Mouse (Mus musculus): ENCODE data around the gene Ipcef1. TPM values are rescaled to one million over a fixed set of nuclear protein-coding genes. Genes with fewer than 3 reads are reported as not detected.

Ipcef1 gene
- polyA plus RNA-seq, 1 experiment from 2014 or later, result 0.11 TPM

GRCm38 (mm10) chr10:7057546-7057945, 5.3 kb upstream of the Ipcef1 start:
- peaks cover 2% of the 10 kb centered on the region; the same call in 1 of the 2 replicates for H3K4me1 ChIP-seq (ENCODE audit: insufficient read depth)
- DNase-seq (no peak), ATAC-seq (ENCODE audit: insufficient read depth) (no peak)
- no peak overlapping the region for H3K4me2 ChIP-seq
- no peak overlapping the region for H3K4me3 ChIP-seq (ENCODE audit: low read depth, low read length)
- no peak for TF ChIP-seq CTCF (IDR thresholded peaks at IDR 0.05; ENCODE audit: low read depth)
- H3K9ac ChIP-seq, result no peak overlapping the region
- no peaks in the 10 kb centered on the region for H3K27me3 ChIP-seq (ENCODE audit: insufficient read depth, low read length)
- WGBS, result 83% methylated on average over 1 of the region's 1 CpGs
- no peak overlapping the region for H3K27ac ChIP-seq (ENCODE audit: low read depth)
- no peaks in the 10 kb centered on the region for H3K9me3 ChIP-seq (ENCODE audit: low read depth, low read length)
- H3K36me3 ChIP-seq (ENCODE audit: insufficient read depth), result no peaks in the 10 kb centered on the region

- no peak overlapping the region for H3K4me2 ChIP-seq
- no peaks in the 10 kb centered on the region for H3K27me3 ChIP-seq (ENCODE audit: insufficient read depth, low read length)
- no peak overlapping the region for H3K9ac ChIP-seq
- H3K4me1 ChIP-seq (ENCODE audit: insufficient read depth), result peaks cover 5% of the 10 kb centered on the region; the same call in 1 of the 2 replicates
- H3K4me3 ChIP-seq (ENCODE audit: low read depth, low read length), result no peak overlapping the region
- DNase-seq (no peak), ATAC-seq (ENCODE audit: insufficient read depth) (no peak)
- H3K27ac ChIP-seq (ENCODE audit: low read depth), result no peak overlapping the region
- no peak for TF ChIP-seq CTCF (IDR thresholded peaks at IDR 0.05; ENCODE audit: low read depth)
- H3K9me3 ChIP-seq (ENCODE audit: low read depth, low read length), result no peaks in the 10 kb centered on the region
- H3K36me3 ChIP-seq (ENCODE audit: insufficient read depth), result no peaks in the 10 kb centered on the region
- 70% methylated on average over 6 of the region's 6 CpGs for WGBS
These were observed 2.4 kb upstream of the Ipcef1 start for GRCm38 (mm10) chr10:7054560-7055205.

DNA sequence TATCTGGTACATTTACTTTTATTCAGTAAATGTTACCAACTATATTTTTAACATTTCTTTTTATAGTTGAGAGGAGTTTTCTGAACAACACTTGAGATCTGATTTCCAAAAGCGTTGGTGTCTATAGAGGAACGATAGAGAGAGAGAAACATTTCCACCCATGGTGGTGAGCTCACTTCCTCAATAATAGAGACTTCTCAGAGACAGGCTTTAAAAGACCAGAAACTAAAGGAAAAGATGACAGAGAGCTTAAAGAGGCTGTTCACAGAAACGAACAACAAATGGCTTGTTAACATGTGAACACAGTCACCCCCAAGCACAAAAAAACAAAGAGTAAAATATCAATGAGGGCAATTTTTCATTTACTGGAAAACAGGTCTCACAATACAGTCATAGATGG, 2.4 kb downstream of the Ipcef1 start:
- Histone ChIP-seq H3K27me3 (ENCODE audit: insufficient read depth, low read length) (no peaks in the 10 kb centered on the region), H3K4me3 (ENCODE audit: low read depth, low read length) (no peak overlapping the region), H3K36me3 (ENCODE audit: insufficient read depth) (no peaks in the 10 kb centered on the region), H3K27ac (ENCODE audit: low read depth) (no peak overlapping the region), H3K9me3 (ENCODE audit: low read depth, low read length) (no peaks in the 10 kb centered on the region), H3K4me2 (no peak overlapping the region), H3K9ac (no peak overlapping the region), H3K4me1 (ENCODE audit: insufficient read depth) (peaks cover 12% of the 10 kb centered on the region)
- WGBS, result 72% methylated on average over 3 of the region's 3 CpGs
- no peak for DNase-seq
- ATAC-seq (ENCODE audit: insufficient read depth), result no peak
- no peak for TF ChIP-seq CTCF (IDR thresholded peaks at IDR 0.05; ENCODE audit: low read depth)

DNA sequence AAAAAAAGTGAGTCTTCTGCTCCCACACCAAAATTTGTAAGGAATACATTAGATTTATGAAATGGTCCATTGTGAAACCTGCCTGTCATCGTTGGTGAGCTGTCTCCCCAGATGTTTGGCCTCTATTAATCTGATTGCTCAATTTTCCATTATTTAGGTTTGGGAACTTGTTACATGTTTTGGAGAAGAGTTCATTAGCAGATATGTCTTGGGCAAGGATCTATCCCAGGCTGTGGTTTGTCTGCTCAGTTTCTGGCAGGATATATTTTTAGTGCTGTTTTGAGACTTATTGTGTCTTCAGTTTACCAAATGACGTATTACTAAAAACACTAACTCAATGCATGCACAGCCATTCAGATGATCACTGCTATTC, 4.4 kb downstream of the Ipcef1 start:
- WGBS, result 32% methylated on average over 2 of the region's 2 CpGs
- H3K36me3 ChIP-seq (ENCODE audit: insufficient read depth), result no peaks in the 10 kb centered on the region
- peak; percentile 75 for DNase-seq

GRCm38 (mm10) chr10:7047288-7047918, 4.9 kb downstream of the Ipcef1 start:
- Histone ChIP-seq H3K9ac (no peak overlapping the region), H3K4me1 (ENCODE audit: insufficient read depth) (peaks cover 9% of the 10 kb centered on the region), H3K27ac (ENCODE audit: low read depth) (peak overlapping the region; percentile 46; the same call in 1 of the 2 replicates), H3K4me2 (peak overlapping the region; percentile 31; the same call in 1 of the 2 replicates), H3K36me3 (ENCODE audit: insufficient read depth) (no peaks in the 10 kb centered on the region), H3K9me3 (ENCODE audit: low read depth, low read length) (no peaks in the 10 kb centered on the region), H3K27me3 (ENCODE audit: insufficient read depth, low read length) (no peaks in the 10 kb centered on the region), H3K4me3 (ENCODE audit: low read depth, low read length) (no peak overlapping the region)
- WGBS, result 21% methylated on average over 10 of the region's 10 CpGs
- peak; percentile 94 for ATAC-seq (ENCODE audit: insufficient read depth)
- no peak for TF ChIP-seq CTCF (IDR thresholded peaks at IDR 0.05; ENCODE audit: low read depth)
- DNase-seq, result peak; percentile 94

More for the DNA sequence above, 4.4 kb downstream of the Ipcef1 start:
- ATAC-seq (ENCODE audit: insufficient read depth), result peak; percentile 75
- Histone ChIP-seq H3K9me3 (ENCODE audit: low read depth, low read length) (no peaks in the 10 kb centered on the region), H3K27ac (ENCODE audit: low read depth) (0 out of 2 replicates have a peak overlapping the region, but pooled peaks have one; percentile 40), H3K4me3 (ENCODE audit: low read depth, low read length) (no peak overlapping the region), H3K4me2 (no peak overlapping the region), H3K4me1 (ENCODE audit: insufficient read depth) (peaks cover 12% of the 10 kb centered on the region), H3K9ac (no peak overlapping the region), H3K27me3 (ENCODE audit: insufficient read depth, low read length) (no peaks in the 10 kb centered on the region)
- TF ChIP-seq CTCF (IDR thresholded peaks at IDR 0.05; ENCODE audit: low read depth), result no peak

GRCm38 (mm10) chr10:7043896-7044295, 8.4 kb downstream of the Ipcef1 start:
- no peaks in the 10 kb centered on the region for H3K9me3 ChIP-seq (ENCODE audit: low read depth, low read length)
- no peak overlapping the region for H3K27ac ChIP-seq (ENCODE audit: low read depth)
- no peak for ATAC-seq (ENCODE audit: insufficient read depth)
- no peaks in the 10 kb centered on the region for H3K27me3 ChIP-seq (ENCODE audit: insufficient read depth, low read length)
- peaks cover 7% of the 10 kb centered on the region; the same call in 1 of the 2 replicates for H3K4me1 ChIP-seq (ENCODE audit: insufficient read depth)
- no peak for TF ChIP-seq CTCF (IDR thresholded peaks at IDR 0.05; ENCODE audit: low read depth)
- 76% methylated on average over 5 of the region's 5 CpGs for WGBS
- H3K4me3 ChIP-seq (ENCODE audit: low read depth, low read length), result no peak overlapping the region
- no peak overlapping the region for H3K4me2 ChIP-seq
- no peak for DNase-seq
- H3K9ac ChIP-seq, result no peak overlapping the region
- H3K36me3 ChIP-seq (ENCODE audit: insufficient read depth), result no peaks in the 10 kb centered on the region

DNA sequence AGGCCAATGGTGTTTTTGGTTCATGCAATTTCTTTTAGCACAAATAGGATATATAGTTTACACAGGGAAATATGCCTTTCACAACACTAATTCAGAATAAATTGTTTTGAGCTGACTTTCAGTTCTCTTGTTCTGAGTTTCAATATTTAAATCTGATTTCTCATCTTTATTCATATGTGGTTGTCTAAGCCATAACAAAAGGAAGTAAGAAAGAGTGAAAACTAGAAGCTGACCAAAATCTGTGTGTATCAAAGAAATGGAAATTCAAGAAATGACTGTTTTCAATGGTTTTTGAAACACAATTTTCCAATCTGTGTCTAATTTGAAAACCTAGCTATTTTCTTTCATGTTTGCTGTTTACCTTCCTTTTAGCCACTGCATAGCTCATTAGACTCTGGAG, 11.2 kb downstream of the Ipcef1 start:
- no peaks in the 10 kb centered on the region for H3K36me3 ChIP-seq (ENCODE audit: insufficient read depth)
- H3K9me3 ChIP-seq (ENCODE audit: low read depth, low read length), result no peaks in the 10 kb centered on the region
- no peak overlapping the region for H3K27ac ChIP-seq (ENCODE audit: low read depth)
- no peak overlapping the region for H3K9ac ChIP-seq
- no peak for ATAC-seq (ENCODE audit: insufficient read depth)
- H3K4me2 ChIP-seq, result no peak overlapping the region
- TF ChIP-seq CTCF (IDR thresholded peaks at IDR 0.05; ENCODE audit: low read depth), result no peak
- no peak overlapping the region for H3K4me3 ChIP-seq (ENCODE audit: low read depth, low read length)
- peaks cover 2% of the 10 kb centered on the region; the same call in 1 of the 2 replicates for H3K4me1 ChIP-seq (ENCODE audit: insufficient read depth)
- no peaks in the 10 kb centered on the region for H3K27me3 ChIP-seq (ENCODE audit: insufficient read depth, low read length)
- no peak for DNase-seq
